Mouse (Mus musculus) adrenal gland, postnatal 25 days (tissue): ENCODE measurements around the gene Trpm3. TPM values are rescaled to one million over a fixed set of nuclear protein-coding genes. Genes with fewer than 3 reads are reported as not detected.

Experiments used
- DNase-seq: peaks from one replicate; pipeline ENCODE4 v3.0.0; 2021; ENCODE audit warnings: mixed read lengths
- total RNA-seq: library from RNA; stranded (reverse); gene quantifications from 2 replicates; pipeline ENCODE4 v1.2.3, GENCODE M21; 2021

Trpm3 gene
- total RNA-seq, 1 experiment from 2014 or later = 0.61 TPM

- DNase-seq = no peak
Measured at GRCm38 (mm10) chr19:22503469-22503868, 364.6 kb downstream of the Trpm3 start.

DNA sequence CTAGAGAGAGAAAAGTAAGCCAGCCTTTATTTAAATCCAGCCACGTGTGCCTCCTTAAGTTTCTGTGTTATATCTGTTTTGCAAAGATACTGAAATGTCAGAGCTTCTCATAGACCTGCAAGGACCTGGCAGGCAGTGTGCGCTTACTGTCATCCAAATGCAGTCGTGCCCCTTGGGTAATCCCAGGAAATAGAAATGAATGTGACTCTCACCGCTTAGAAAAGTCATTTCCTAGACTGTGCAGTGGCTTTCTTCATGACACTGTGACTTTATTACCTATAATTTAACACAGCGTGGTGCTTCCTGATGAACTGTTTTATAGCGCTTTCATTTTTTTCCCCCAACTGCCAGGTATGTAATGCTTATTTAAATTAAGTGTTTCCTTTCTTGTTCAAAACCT lies 379.7 kb downstream of the Trpm3 start:
- DNase-seq = no peak

DNA sequence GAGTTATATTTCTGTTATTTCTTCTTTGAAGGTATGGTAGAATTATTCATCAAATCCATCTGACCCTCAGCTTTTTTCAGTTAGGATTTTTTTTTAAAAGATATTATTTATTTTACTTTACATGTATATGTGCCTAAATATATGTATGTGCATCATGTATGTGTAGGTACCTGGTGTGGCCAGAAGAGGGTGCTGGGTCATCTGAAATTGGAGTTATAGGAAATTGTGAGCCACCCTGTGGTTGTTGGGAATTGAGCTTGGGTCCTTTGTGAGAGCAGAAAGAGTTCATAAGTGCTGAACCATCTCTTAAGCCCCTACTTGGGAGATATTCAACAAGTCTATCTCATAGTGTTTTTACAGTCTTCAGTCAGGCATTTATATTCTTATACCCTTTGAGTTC lies 389.1 kb downstream of the Trpm3 start:
- no peak for DNase-seq

DNA sequence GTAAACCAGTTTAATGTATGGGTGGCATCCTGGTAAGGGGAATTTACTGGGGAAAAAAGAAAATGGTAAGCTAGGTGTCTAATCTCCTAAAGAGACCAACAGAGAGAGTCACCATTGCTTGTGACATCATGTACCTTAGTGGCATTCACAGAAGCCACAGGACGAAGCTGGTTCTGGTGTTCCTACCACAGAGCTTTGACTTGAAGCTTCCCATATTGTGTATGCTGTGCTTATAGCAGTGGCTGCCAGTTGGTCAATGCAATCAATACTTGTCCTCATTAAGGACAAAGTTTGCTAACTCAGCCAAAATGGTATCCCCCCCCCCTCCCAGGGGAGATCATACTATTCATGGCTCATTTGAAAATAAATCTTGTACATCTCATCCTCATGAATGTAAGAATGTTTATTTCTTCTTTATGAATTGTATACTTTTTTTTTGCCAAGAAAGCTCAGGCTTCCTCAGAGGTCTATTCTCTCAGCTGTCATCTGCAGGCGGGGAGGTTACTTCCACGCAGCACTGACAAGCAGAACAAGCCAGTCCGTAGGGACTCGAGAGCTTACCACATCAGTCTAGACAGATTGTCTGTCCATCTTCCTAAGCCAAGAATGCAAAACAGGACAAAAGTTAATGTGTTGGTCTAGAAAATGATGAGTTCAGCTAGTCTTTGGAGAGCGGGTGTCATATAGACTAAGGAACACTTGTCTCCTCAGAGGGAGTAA lies 404.3 kb downstream of the Trpm3 start:
- no peak for DNase-seq

- peak; percentile 61 for DNase-seq
Measured at GRCm38 (mm10) chr19:22552179-22552578, 413.3 kb downstream of the Trpm3 start.

- DNase-seq = no peak
Measured at GRCm38 (mm10) chr19:22554421-22554941, 415.6 kb downstream of the Trpm3 start.

DNA sequence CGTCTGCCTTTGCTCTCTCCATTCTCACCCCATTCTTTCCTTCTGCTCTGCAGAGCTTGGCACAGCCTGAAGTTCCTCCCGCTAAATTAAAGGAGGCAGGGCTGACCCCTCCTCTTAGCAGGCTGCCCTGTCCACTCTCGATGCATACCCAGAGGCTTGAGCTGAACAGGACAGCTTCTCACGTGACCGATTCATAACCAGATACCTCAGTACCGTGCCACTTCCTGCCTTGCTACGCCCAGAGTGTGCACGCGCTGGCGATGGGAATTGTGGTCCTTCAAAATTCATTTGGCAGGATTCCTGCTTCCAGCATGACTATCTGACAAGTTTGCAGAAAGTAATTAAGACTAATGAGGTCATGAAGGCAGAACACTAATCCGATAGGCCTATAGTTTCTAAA lies 433.6 kb downstream of the Trpm3 start:
- DNase-seq = no peak

DNA sequence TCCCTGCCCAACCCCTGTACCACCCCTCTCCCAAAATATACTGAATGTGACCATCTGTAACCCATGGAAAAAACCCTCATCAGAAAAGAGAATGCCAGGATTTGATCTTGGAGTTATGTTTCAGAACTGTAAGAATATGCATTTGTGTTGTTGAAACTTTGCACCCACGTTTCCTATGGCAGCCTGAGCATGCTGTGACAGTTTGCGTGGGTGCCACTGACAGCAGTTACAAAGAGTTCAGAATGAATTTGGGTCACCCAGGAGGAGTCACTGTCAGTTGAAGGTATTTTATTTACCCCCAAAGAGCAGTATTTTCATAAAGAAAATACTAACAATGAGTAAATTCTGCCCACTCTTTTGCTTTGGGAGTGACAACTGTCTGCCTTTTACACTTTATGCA lies 434.0 kb downstream of the Trpm3 start:
- DNase-seq = no peak

DNA sequence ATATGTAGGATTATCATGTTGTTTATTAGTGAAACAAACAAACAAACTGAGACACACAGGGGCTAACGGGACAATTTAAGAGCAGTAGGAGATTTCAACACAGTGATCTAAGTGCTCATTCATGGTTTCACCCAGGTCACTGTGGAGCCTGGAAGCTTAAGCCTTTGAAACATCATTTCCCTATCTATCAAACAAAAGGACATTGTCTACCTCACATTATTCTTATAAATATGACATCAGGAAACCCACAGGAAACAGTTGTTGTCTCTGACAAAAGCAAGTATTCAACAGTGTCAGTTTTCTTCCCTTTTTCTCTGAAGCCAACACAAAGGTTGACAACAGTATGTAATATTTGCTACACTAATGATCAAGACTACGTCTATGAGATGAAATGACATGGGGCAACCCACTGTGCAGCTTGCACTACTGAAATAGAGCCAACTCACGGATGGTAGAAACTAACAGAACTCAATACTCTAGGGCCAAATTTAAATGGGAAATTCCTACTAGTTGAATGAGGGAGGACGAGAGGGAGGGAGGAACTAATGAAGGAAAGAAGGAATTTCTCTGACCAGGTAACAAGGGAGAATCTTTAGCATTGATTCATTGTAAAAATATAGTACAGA lies 443.4 kb downstream of the Trpm3 start:
- DNase-seq = no peak

- DNase-seq = no peak
Measured at GRCm38 (mm10) chr19:22594492-22594891, 455.6 kb downstream of the Trpm3 start.

GRCm38 (mm10) chr19:22595246-22595645 lies 456.4 kb downstream of the Trpm3 start:
- DNase-seq = no peak

DNA sequence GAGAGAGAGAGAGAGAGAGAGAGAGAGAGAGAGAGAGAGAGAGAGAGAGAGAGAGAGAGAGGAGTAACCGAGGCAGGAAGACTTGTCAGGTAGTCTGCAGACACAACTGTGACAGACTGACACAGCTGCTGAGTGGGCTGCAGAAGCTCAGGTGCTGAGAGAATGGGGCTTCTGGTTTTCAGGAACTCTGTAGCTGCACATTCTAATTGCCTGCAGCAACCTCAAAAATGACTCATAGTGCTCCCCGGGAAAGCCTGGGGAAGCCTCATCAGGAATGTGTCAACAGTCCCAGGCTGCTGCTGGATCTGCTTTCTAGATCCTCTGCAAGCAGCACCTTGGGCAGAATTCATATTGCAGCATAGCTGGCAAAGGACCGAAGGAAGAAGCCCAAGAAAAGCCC lies 457.9 kb downstream of the Trpm3 start:
- no peak for DNase-seq

DNA sequence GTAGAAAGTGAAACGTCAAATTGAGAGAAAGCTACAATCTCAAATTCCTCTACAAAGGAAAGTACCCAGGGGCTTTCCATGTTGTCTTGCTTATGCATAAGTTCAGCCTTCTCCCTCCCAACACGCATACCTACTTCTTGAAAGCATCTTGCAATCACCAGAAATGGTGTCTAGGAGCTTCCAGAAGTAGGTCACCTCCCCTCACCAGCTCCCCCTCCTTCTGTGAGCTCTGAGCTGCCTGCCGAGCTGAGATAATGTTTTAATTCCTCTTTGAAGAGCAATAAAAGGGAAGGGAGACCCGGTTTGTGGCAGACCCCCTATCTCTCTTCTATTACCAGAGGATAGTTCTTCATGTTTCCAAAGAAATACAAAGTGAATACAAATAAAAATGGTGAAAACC lies 465.5 kb downstream of the Trpm3 start:
- DNase-seq = no peak

- DNase-seq = no peak
Measured at GRCm38 (mm10) chr19:22607985-22608684, 469.3 kb downstream of the Trpm3 start.

DNA sequence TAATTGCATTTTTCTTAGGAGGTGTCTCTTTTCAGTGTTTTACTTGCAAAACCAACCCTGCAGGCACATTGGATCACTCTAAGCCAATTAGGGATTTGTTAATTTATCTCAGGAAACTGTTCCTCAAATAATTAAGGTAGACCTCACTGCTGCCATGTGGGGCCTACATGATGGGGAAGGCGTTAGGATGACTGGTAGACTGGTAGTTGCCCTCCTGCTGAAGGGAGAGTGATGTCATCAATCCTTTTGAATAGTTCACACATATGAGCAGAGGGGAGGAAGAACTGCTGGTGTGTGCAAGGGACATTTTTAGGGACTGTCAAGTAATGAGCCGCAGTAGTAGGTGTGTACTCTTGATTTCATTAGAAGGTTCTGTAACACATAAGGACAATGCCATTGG lies 472.8 kb downstream of the Trpm3 start:
- no peak for DNase-seq

GRCm38 (mm10) chr19:22615367-22615766 lies 476.5 kb downstream of the Trpm3 start:
- no peak for DNase-seq

DNA sequence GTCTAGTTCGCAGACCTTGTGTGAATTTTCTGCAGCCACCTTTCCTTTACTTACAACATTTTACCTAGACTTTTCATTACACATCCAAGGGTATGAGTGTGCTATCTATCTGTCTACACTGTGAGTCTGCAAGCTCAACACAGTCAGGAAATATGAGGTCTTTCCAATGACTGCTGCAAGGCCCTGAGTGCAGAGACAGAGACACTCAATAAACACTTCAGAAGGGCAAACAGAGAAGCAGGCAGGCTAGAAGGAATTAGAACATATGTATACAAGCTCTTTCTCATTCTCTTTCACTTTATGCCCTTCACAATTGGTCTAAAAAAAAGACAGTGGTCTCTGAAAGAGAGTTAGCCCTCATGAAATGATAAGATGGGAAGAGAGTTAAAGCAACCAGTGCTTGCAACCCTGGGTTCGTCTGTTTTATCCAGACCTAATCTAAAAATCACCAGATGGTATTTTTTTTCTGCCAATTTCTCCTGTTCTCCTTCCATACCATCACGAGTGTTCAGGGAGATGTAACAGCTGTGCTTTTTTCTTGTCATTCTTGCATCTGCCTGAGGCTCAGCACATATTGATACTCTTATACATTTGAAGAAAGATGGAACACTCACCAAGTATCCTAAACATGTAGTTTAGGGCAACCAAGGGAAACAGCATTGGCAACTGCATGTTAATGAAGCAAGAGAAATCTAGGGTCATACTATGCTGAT lies 486.1 kb downstream of the Trpm3 start:
- DNase-seq = no peak

DNA sequence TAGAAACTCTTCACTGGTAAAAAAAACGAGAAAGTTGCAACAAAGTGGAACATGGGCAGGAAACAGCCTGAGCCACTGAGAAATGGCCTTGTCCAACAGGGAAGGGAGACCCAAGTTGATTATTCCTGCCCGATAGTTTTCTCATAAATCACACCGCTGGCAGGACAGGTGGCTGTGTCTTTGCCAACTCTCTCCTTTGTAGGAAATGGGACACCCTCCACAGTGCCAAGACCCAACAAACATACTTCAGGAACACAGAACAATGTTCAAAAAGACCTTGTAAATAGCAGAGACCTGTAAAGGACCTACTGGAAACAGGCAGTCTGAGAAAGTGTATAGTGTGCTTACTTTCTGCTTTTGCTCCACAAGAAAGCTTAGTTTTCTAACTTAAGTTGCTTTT lies 490.0 kb downstream of the Trpm3 start:
- DNase-seq = no peak

DNA sequence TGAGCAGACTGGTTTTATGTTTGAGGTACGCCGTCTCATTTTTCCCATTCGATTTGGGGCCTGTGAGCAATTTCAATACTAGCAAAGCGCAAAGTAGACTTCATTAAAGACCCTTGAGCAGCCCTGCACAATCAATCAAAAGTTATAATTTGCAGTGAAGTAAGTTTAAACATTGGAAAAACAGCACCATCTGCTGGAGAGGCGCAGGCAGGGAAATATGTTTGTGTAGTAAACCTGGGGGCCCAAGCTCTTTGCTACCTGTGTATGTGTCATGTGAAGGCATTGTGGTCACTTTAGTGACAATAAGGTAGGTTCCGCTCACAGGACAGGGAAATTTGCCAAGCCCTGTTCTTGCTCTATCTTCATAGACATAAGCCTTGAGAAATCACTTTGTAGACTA lies 492.5 kb downstream of the Trpm3 start:
- DNase-seq = peak; percentile 5

- no peak for DNase-seq
Measured at GRCm38 (mm10) chr19:22635635-22636034, 496.8 kb downstream of the Trpm3 start.

DNA sequence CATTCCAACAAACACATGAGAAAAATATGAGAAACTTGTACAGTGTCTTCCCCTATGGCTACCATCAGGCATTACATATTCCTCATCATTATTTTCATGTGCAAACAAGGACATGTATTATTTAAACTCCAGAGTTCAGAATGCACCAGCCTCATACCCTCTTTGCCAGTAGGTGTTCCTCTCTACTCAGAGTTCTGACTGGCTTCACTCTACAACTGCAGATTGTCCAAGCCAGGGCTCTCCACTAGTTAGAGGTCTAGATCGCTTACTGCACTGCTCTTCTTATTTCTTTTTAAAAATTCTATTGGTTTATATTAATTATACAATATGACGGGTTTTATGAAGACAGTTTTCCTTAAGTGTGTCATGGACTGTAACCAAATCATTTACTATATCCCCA lies 498.9 kb downstream of the Trpm3 start:
- no peak for DNase-seq

DNA sequence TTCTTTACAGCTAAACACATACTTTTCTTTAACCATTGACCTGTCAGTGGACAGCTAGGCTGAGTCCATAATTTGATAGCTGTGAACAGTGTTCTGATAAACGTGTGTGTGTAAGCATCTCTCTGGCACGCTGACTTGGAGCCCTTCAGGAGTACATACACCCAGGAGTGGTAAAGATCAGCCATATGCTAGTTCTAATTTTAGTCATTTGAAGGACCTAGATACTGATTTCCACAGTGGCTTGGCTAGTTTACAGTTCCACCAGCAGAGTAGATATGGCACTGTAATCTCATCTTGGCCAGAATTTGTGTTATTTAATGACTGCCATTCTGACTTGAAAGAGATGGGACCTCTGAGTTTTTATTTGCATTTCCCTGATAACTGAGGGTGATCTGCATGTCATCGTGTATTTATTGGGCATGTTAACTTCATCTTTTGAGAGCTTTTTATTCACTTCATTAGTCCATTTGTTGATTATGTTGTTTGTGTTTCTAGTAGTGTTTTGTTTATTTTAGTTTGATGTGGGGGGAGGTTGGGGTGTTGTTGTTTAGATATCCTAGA lies 499.6 kb downstream of the Trpm3 start:
- DNase-seq = no peak
